Mouse (Mus musculus): ENCODE results near the gene Dnajc1. TPM values are rescaled to one million over a fixed set of nuclear protein-coding genes. Genes with fewer than 3 reads are reported as not detected.
A peak's percentile ranks its signal among the peaks of the same experiment; 100 is the strongest.

Dnajc1 gene
- polyA plus RNA-seq, 1 experiment from 2014 or later: 30.6 TPM

DNA sequence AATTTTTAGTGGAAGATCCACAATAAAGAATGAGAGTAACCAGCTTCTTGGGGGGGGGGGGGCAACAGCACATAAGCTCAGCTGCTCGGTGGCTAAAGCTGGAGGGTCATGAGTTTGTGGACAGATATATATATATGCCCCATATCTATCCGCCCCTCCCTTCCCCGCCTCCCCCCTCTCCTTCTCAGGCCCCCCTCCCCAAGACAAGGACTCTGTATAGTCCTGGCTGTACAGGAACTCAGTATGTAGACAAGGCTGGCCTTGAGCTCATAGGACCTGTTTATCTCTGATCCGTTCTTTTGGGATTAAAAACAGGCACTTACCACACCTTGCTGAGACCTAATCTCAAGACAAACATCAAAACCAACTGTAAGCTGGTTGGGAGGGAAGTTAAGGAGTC, 182.7 kb downstream of the Dnajc1 start:
- Histone ChIP-seq H3K9ac (ENCODE audit: low read depth, low read length) (no peak overlapping the region), H3K27ac (ENCODE audit: low read length) (no peak overlapping the region), H3K4me2 (ENCODE audit: low read depth, low read length) (no peak overlapping the region), H3K9me3 (ENCODE audit: control insufficient read depth, low read length) (no peaks in the 10 kb centered on the region), H3K27me3 (replicated peaks; ENCODE audit: control insufficient read depth, insufficient read depth, low read length) (no peaks in the 10 kb centered on the region), H3K4me3 (ENCODE audit: low read length) (no peak overlapping the region), H3K4me1 (ENCODE audit: control insufficient read depth, insufficient read depth, low read length) (no peaks in the 10 kb centered on the region), H3K36me3 (ENCODE audit: control insufficient read depth, insufficient read depth, low read length) (peaks cover 20% of the 10 kb centered on the region)
- ATAC-seq: no peak
- 83% methylated on average over 4 of the region's 4 CpGs for WGBS

DNA sequence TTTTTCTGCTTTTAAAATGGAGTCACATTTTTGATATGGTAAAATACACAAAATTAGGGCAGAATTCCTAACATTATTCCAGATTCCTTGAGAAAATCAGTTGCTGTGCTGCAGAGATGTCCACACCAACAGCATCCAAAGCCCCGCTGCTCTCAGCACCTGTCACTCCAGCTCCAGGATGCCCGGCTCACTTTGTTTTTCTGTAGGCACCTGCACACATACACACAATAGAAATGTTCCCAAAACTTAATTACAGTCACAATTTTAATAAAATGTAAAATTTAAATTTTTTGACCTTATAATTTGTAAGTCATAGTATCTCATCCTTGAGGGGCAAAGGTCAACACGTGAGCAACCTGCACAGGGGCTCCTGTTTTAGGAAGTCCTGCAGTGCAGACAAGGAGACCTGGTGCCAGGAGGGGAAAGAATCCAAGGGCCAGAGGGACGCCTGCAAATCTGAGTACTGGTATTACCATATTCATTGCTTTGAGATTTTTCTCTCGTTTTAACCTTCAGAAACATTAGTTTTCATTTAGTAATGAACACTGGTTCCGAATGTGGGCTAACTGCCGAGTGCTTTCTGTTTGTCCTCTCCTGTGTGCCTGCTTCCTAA, 183.3 kb downstream of the Dnajc1 start:
- WGBS: 88% methylated on average over 7 of the region's 7 CpGs
- Histone ChIP-seq H3K4me2 (ENCODE audit: low read depth, low read length) (no peak overlapping the region), H3K9ac (ENCODE audit: low read depth, low read length) (no peak overlapping the region), H3K9me3 (ENCODE audit: control insufficient read depth, low read length) (no peaks in the 10 kb centered on the region), H3K4me1 (ENCODE audit: control insufficient read depth, insufficient read depth, low read length) (no peaks in the 10 kb centered on the region), H3K27me3 (replicated peaks; ENCODE audit: control insufficient read depth, insufficient read depth, low read length) (no peaks in the 10 kb centered on the region), H3K4me3 (ENCODE audit: low read length) (no peak overlapping the region), H3K27ac (ENCODE audit: low read length) (no peak overlapping the region), H3K36me3 (ENCODE audit: control insufficient read depth, insufficient read depth, low read length) (peaks cover 22% of the 10 kb centered on the region)
- no peak for ATAC-seq

GRCm38 (mm10) chr2:18208578-18208977, 184.1 kb downstream of the Dnajc1 start:
- no peak overlapping the region for H3K4me3 ChIP-seq (ENCODE audit: low read length)
- H3K9ac ChIP-seq (ENCODE audit: low read depth, low read length): no peak overlapping the region
- no peak overlapping the region for H3K4me2 ChIP-seq (ENCODE audit: low read depth, low read length)
- peaks cover 22% of the 10 kb centered on the region for H3K36me3 ChIP-seq (ENCODE audit: control insufficient read depth, insufficient read depth, low read length)
- ATAC-seq: no peak
- no peaks in the 10 kb centered on the region for H3K4me1 ChIP-seq (ENCODE audit: control insufficient read depth, insufficient read depth, low read length)
- no peaks in the 10 kb centered on the region for H3K27me3 ChIP-seq (replicated peaks; ENCODE audit: control insufficient read depth, insufficient read depth, low read length)
- no peak overlapping the region for H3K27ac ChIP-seq (ENCODE audit: low read length)
- WGBS: 79% methylated on average over 6 of the region's 6 CpGs
- no peaks in the 10 kb centered on the region for H3K9me3 ChIP-seq (ENCODE audit: control insufficient read depth, low read length)

DNA sequence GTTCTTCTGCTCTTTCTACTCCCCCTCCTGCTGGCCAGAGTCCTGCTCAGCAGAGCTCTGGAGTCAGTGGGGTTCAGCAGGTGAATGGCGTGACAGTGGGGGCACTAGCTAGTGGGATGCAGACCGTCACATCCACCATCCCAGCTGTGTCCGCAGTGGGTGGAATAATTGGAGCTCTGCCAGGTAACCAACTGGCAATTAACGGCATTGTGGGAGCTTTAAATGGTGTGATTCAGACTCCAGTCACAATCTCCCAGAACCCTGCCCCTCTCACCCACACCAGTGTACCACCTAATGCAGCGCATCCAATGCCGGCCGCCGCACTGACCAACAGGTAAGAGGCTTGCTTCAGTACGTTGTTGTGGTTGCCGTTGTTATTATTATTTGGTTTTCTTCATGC, 185.8 kb downstream of the Dnajc1 start:
- Histone ChIP-seq H3K36me3 (ENCODE audit: control insufficient read depth, insufficient read depth, low read length) (peaks cover 16% of the 10 kb centered on the region), H3K4me1 (ENCODE audit: control insufficient read depth, insufficient read depth, low read length) (no peaks in the 10 kb centered on the region), H3K27ac (ENCODE audit: low read length) (no peak overlapping the region), H3K4me2 (ENCODE audit: low read depth, low read length) (no peak overlapping the region), H3K9me3 (ENCODE audit: control insufficient read depth, low read length) (no peaks in the 10 kb centered on the region), H3K9ac (ENCODE audit: low read depth, low read length) (no peak overlapping the region), H3K4me3 (ENCODE audit: low read length) (no peak overlapping the region), H3K27me3 (replicated peaks; ENCODE audit: control insufficient read depth, insufficient read depth, low read length) (no peaks in the 10 kb centered on the region)
- no peak for ATAC-seq
- WGBS: 81% methylated on average over 10 of the region's 10 CpGs

DNA sequence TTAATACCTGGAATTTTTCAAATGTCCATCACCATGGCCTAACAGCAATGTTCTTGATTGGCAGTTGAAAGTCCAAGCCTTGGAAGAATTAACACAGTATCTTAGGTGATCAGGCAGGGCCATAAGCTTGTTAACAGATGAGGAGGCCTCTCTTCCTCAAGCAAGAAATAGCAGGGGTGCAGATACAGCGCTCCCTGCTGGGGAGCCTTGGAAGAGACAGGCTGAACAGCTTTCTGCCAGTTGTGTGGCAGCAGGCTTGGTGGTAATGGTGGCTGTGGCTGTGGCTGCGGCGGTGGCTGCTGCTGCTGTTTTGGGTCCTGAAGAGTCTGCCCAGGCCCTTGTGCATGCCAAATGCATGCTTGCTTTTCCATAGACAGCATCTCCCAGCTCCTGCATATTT, 187.5 kb downstream of the Dnajc1 start:
- peak; percentile 57 for ATAC-seq
- 71% methylated on average over 3 of the region's 3 CpGs for WGBS
- H3K4me1 ChIP-seq (ENCODE audit: control insufficient read depth, insufficient read depth, low read length): no peaks in the 10 kb centered on the region
- no peak overlapping the region for H3K4me3 ChIP-seq (ENCODE audit: low read length)
- H3K4me2 ChIP-seq (ENCODE audit: low read depth, low read length): no peak overlapping the region
- peaks cover 12% of the 10 kb centered on the region for H3K36me3 ChIP-seq (ENCODE audit: control insufficient read depth, insufficient read depth, low read length)
- H3K27me3 ChIP-seq (replicated peaks; ENCODE audit: control insufficient read depth, insufficient read depth, low read length): no peaks in the 10 kb centered on the region
- H3K9ac ChIP-seq (ENCODE audit: low read depth, low read length): no peak overlapping the region
- H3K27ac ChIP-seq (ENCODE audit: low read length): no peak overlapping the region
- no peaks in the 10 kb centered on the region for H3K9me3 ChIP-seq (ENCODE audit: control insufficient read depth, low read length)

DNA sequence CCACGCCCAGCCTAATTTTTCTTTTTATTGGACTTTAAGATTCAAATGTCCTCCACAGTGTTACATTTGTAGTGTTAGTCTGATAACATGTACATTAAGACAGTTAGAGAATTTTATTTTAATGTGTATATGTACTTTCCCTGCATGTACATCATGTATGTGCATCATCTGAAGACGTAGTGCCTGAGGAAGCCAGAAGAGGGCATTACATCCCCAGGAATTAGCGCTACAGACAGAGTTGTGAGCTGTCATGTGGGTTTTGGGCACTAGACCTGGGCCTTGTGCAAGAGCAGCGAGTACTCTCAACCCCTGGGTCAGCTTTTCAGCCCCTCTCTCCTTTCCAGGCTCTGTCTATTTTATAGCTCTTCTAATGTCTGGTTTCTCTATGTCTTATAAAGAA, 189.7 kb downstream of the Dnajc1 start:
- Histone ChIP-seq H3K9me3 (ENCODE audit: control insufficient read depth, low read length) (no peaks in the 10 kb centered on the region), H3K4me3 (ENCODE audit: low read length) (no peak overlapping the region), H3K9ac (ENCODE audit: low read depth, low read length) (no peak overlapping the region), H3K4me1 (ENCODE audit: control insufficient read depth, insufficient read depth, low read length) (no peaks in the 10 kb centered on the region), H3K4me2 (ENCODE audit: low read depth, low read length) (no peak overlapping the region), H3K27me3 (replicated peaks; ENCODE audit: control insufficient read depth, insufficient read depth, low read length) (no peaks in the 10 kb centered on the region), H3K36me3 (ENCODE audit: control insufficient read depth, insufficient read depth, low read length) (peaks cover 10% of the 10 kb centered on the region), H3K27ac (ENCODE audit: low read length) (no peak overlapping the region)
- ATAC-seq: no peak
- 95% methylated on average over 4 of the region's 4 CpGs for WGBS

DNA sequence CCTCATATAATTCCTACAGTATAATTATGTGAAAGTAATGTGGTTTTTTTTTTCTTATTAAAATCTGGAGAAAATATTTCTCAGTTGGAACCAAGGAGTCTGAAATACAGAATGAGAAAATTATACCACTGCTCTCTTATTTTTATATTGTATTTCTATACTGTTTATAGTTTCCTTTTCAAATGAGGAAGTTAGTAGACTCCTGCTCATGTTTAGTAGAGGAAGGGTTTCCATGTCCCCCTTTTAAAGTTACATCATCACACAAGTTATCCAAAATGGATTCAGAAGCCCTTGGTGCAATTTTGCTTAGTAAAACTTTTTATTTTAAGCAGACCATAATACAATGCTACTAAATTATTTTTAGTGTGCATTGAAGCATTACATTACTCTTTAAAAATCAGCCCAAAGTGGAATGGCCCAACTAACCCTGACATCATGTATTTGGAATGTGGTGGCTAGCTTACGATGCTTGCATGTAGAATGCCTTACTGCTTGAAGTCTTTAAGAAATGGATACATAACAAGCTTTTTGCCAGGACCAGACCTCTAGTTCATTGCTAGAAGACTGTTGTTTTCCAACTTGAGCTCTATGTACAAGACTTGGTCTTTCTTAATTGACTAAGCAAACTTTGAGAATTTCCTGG, 190.7 kb downstream of the Dnajc1 start:
- ATAC-seq: no peak
- Histone ChIP-seq H3K36me3 (ENCODE audit: control insufficient read depth, insufficient read depth, low read length) (peaks cover 9% of the 10 kb centered on the region), H3K4me3 (ENCODE audit: low read length) (no peak overlapping the region), H3K4me1 (ENCODE audit: control insufficient read depth, insufficient read depth, low read length) (no peaks in the 10 kb centered on the region), H3K27me3 (replicated peaks; ENCODE audit: control insufficient read depth, insufficient read depth, low read length) (no peaks in the 10 kb centered on the region), H3K9ac (ENCODE audit: low read depth, low read length) (no peak overlapping the region), H3K4me2 (ENCODE audit: low read depth, low read length) (no peak overlapping the region), H3K27ac (ENCODE audit: low read length) (no peak overlapping the region), H3K9me3 (ENCODE audit: control insufficient read depth, low read length) (no peaks in the 10 kb centered on the region)
- 75% methylated on average over 1 of the region's 1 CpGs for WGBS

- Histone ChIP-seq H3K27me3 (replicated peaks; ENCODE audit: control insufficient read depth, insufficient read depth, low read length) (no peaks in the 10 kb centered on the region), H3K27ac (ENCODE audit: low read length) (no peak overlapping the region), H3K4me3 (ENCODE audit: low read length) (no peak overlapping the region), H3K9me3 (ENCODE audit: control insufficient read depth, low read length) (no peaks in the 10 kb centered on the region), H3K4me1 (ENCODE audit: control insufficient read depth, insufficient read depth, low read length) (no peaks in the 10 kb centered on the region), H3K4me2 (ENCODE audit: low read depth, low read length) (no peak overlapping the region), H3K36me3 (ENCODE audit: control insufficient read depth, insufficient read depth, low read length) (no peaks in the 10 kb centered on the region), H3K9ac (ENCODE audit: low read depth, low read length) (no peak overlapping the region)
- 55% methylated on average over 3 of the region's 3 CpGs for WGBS
- peak; percentile 97 for ATAC-seq
Observed at GRCm38 (mm10) chr2:18195691-18196396, 196.8 kb downstream of the Dnajc1 start.

GRCm38 (mm10) chr2:18195285-18195684, 197.3 kb downstream of the Dnajc1 start:
- Histone ChIP-seq H3K27me3 (replicated peaks; ENCODE audit: control insufficient read depth, insufficient read depth, low read length) (no peaks in the 10 kb centered on the region), H3K4me3 (ENCODE audit: low read length) (no peak overlapping the region), H3K4me1 (ENCODE audit: control insufficient read depth, insufficient read depth, low read length) (no peaks in the 10 kb centered on the region), H3K9me3 (ENCODE audit: control insufficient read depth, low read length) (no peaks in the 10 kb centered on the region), H3K4me2 (ENCODE audit: low read depth, low read length) (no peak overlapping the region), H3K27ac (ENCODE audit: low read length) (no peak overlapping the region), H3K36me3 (ENCODE audit: control insufficient read depth, insufficient read depth, low read length) (no peaks in the 10 kb centered on the region), H3K9ac (ENCODE audit: low read depth, low read length) (no peak overlapping the region)
- ATAC-seq: no peak
- WGBS: 62% methylated on average over 4 of the region's 4 CpGs

Measured in intestine, embryonic 16.5 days (tissue).